Mouse (Mus musculus) brain, adult 2 months (tissue): ENCODE measurements around the gene Ugt1a6b.
"Not testable (repeated sequence)": the region's sequence is repeated elsewhere in the genome, so short reads cannot be mapped to it uniquely, and the experiment has no call there.

Source experiments
- DNase-seq: peaks from one replicate; pipeline ENCODE4 v3.0.0; 2011; ENCODE audit warnings: low read depth, low spot score

The Ugt1a6b gene

DNA sequence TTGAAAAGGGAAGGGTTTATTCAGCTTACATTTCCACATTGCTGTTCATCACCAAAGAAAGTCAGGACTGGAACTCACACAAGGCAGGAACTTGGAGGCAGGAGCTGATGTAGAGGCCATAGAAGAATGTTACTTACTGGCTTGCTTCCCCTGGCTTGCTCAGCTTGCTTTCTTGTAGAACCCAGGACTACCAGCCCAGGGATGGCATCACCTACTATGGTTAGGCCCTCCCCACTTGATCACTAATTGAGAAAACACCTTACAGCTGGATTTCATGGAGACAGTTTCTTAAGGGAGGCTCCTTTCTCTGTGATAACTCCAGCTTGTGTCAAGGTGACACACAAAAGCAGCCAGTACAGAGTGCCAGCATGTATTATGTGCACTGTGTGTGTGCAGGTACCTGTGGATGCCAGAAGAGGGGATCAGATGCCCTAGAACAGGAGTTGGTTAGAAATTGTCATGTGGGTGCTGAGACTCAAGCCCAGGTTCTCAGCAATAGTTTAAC is 120.0 kb downstream of the Ugt1a6b start:
- not testable (repeated sequence) for DNase-seq

DNA sequence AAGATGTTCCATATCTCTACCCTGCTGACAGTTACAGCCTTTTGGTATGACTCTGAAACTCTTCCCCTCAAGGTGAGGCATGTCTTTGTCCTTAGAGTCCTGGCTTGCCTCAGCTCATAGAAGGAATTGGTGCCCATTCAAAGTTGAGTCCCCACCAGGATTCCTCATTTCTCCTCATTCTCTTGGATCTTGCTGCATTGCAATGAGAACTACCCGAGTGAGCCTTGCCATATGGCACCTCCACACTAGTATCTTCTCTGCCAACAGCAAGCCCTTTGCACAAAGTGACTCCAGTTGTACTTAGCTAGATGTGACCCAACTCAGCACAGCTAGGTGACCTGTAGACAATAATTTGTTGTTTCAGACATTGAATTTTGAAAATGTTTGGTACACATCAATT is 120.5 kb downstream of the Ugt1a6b start:
- peak; percentile 24 for DNase-seq

DNA sequence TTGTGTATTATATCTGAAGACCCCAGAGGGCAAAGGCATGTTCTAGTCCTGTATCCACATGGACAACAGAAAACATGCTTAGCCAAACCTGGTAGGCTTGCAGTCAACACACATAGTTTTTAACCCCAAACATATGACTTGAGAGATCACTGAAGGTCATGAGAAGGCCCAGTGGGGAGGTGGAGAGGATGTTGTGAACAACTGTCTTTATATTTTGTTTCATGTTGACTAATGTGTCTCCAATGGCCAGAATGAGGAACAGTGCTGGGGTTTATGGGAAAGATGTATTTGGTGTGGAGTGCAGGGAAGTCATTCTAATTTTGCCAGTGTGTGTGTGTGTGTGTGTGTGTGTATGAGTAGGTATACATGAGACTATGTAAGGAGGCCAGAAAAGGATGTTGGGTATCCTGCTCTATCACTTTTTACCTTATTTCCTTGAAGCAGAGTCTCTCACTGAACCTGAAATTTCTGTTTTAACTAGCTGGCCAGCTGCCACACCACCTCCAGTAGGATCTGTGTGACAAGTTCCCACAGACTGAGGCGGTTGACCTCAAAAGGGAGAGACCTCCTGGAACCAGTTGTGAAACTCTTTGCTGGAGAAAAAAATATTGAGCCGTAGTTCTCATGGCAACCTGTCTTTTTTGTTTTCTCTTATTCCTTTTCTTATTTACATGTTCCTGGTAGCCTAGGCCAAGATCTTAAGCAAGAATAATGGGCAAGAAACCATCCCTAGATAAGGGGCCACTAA is 121.2 kb downstream of the Ugt1a6b start:
- DNase-seq: peak; percentile 16

DNA sequence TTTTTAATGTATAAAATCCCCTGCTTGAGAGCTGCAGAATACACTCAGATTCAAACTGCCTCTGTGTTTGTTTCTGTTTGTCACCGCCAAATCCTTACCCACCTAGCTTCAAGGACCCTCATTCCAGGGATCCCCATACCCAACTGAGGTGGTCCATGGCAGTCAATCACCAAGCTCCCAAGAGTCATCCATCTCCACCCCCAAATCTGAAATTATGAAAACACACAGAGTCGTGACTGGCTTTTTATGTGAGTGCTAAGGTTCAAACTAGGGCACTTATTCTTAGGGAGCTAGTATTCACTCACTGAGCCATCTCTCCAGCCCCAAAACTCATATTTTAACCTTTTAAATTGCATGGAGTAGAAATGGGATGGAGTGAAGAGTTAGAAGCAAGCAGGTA is 122.2 kb downstream of the Ugt1a6b start:
- DNase-seq: not testable (repeated sequence)

DNA sequence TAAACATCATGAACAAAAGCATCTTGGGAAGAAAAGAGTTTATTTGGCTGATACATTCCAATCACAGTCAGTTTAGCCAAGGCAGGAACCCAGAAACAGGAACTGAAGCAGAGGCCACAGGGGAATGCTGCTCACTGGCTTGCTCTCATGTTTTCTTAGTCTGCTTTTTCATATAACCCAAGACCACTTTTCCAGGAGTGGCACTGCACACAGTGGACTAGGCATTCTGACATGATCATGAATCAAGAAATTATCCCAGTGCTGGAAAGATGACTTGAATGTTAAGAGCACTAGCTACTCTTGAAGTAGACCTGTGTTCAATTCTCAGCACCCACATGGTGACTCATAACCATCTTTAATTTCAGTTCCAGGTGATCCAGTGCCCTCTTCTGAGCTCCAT is 122.7 kb downstream of the Ugt1a6b start:
- no peak for DNase-seq

DNA sequence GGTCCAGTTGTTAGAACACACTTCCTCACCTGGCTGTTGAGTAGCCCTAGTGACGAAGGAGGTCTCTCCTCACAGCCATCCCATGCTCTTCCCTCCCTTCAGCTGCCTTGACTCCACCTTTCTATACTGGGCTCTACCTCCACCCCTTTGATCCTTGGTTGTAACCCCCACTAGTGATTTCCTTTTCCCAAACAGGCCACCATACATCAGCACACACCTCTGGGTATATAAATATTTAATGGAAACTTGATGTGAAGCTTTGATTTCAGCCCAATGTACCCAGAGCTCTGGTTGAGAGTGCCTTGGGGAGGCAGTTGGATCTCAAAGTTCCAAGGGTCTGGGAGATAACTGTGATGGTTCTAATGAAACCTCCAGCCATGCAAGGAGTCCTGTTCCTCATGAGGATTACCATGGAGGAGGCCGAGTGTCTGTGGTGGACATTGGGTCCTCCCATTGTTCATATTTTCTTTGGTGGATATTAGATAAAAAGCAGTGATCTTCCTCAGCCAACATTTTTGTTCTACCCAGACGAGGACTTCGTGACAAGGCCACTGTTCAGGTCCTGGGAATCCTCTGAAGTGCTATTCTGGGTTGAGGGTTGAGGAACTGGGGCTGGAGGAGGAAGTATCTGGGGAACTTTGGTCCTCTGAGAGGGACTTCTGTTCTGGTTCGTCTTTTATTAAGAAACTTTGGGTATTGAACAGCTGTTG is 123.8 kb downstream of the Ugt1a6b start, which contains the start of gene Mroh2a:
Gene Mroh2a, plus strand, starts transcription at position 317 of the 710 bp plus-strand sequence.
- peak; percentile 40 for DNase-seq

DNA sequence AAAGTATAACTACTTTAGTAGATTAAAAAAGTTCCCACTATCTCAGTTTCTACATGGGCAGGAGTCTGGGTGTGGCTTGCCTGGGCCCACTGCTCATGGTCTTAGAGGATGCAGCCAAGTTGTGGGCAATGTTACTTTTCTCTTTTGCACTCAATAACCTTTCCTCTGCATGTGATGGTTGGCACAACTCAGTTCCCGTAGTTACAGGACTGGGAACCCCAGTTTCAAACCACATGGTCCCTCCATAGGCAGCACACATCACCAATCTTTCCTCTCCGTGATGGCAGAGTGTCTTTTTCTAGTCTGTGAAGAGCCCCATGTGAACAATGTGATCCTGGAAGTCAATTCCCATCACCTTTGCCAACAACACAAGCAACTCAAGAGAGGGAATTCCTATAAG is 124.4 kb downstream of the Ugt1a6b start:
- no peak for DNase-seq

DNA sequence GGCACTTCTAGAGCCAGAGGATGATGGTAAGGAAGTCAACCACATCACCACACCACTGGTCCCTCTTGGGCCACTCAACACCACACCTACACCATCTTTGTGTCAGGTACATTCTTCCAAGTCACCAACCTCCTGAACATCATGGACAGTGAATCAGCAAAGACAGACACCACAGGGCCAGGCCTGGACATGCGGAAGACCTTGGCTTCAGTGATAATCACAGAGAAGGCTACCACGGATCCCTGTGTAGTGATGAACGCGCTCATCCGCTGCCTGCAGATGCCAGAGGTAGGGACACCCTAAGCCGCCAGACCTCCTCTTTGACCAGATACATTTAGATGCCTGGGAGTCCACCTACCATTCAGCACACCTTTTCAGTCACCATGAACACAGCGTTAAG is 125.1 kb downstream of the Ugt1a6b start:
- DNase-seq: no peak

DNA sequence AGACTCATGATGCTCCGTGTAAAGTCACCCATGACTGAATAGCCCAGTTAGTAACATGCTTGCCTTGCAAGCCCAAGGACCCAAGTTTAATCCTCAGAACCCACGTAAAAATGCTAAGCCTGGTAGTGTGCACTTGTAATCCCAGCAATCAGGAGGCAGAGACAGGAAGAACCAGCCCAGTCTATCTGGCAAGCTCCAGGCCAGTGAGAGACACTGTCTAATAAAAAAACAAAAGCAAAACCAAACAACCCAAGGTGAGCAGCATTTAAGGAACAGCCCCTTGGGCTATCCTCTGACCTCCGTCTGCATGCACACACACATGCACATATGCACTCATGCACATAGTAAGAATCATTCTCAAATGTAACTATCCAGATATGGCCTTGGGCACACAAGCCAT is 126.5 kb downstream of the Ugt1a6b start:
- no peak for DNase-seq

DNA sequence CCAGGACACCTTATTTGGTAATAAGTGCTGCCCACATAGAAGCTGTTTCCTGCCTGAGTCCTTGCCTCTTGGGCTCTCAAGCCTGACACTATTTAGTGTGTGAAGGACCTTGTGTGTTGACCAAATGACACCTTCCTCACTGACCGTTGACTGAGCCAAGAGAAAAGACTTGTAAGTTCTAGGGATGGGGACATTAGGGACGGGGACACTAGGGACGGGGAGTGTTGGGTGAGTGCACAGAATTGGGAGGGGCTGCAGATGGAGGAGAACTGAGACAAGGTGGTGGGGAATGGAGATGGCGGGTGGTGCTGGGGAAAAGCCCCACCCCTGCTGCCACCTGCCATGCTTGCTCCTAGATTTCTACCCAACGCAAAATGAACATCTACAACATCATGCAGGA is 126.9 kb downstream of the Ugt1a6b start:
- no peak for DNase-seq

DNA sequence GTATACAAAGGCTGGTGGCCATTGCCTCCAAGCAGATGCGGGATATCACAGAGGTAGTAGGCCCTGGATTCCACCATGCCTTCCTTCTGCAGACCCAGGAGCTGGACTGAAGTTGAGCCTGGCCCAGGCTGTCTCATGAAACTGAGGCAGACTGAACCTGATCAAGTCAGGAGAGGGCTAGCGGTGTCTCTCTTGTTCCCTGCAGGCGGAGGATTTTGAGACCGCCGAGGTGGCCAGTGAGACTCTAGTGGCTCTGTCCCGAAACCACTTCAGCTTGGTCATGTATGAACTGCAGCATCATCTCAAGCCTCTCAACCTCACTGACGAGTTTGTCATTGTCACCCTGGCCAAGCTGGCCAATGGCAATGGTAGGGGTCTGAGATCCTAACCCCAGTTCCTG is 127.4 kb downstream of the Ugt1a6b start:
- DNase-seq: no peak

DNA sequence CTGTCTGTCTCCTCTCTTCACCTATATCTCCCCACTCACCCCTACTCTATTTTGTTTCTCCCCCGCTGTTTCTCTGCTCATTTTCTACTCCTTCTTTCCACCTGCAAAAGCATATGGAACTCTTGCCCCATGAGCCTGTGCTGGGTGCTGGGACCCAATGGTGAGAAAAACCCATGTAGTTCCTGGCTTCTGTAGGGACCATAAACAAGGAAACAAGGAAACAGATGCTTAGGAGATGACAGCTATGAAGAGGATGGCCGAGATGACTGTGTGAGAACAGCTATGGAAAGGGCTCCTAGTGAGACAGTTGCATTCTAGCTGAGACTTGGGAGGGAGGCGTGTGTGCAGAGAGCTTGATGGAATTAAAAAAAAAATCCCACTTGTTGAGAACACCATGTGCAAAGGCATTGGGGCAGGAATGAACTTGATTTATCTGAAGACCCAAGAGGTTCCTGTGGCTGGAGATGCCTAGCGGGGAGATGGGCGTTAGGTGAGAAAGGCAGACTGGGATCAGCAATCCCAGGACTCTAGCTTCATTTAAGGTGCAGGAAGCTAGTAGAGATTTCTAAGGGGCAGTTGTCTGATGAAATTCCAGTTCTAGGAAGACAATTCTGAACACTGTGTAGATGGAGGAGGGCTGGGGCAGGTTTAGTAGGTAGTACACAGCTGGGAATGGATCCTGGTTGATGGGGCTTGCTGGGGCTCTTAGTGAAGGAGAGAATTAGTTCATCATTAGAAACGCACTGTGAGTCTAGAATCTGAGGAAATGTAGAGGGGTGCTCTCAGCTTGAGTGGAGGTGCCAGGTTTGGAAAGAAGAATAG is 128.1 kb downstream of the Ugt1a6b start:
- no peak for DNase-seq

DNA sequence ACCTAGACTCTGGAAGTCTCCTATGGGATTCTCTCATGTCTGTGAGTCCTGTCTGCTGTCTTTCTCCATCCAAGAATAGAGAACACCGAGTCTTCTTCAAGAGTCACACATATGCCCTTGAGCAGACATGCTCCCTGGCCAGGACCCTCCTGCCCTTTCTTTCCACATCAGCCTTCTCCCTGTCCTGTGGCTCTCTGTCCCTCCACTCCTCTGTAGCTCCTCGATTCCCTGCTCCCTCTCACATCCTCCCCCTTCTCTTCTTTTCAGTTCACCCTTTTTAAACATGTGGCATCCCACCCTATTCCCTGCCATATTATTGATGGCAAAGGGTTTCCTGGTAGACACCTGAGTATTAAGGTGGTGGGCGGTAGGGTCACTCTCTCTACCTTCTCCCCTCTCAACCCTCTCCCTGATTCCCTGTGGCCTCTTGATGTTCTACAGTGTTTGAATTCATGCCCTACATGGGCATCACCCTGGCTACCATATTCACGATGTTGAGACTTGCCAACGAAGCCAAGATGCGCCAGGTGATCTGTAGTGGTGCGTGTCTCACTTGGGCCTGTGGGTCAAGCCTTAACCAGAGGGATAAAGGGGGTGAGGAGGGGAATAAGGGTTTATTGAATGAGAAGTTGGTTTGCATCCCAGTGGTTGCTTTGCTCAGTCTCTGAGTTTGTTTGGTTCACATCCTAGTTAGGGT is 128.9 kb downstream of the Ugt1a6b start:
- no peak for DNase-seq

DNA sequence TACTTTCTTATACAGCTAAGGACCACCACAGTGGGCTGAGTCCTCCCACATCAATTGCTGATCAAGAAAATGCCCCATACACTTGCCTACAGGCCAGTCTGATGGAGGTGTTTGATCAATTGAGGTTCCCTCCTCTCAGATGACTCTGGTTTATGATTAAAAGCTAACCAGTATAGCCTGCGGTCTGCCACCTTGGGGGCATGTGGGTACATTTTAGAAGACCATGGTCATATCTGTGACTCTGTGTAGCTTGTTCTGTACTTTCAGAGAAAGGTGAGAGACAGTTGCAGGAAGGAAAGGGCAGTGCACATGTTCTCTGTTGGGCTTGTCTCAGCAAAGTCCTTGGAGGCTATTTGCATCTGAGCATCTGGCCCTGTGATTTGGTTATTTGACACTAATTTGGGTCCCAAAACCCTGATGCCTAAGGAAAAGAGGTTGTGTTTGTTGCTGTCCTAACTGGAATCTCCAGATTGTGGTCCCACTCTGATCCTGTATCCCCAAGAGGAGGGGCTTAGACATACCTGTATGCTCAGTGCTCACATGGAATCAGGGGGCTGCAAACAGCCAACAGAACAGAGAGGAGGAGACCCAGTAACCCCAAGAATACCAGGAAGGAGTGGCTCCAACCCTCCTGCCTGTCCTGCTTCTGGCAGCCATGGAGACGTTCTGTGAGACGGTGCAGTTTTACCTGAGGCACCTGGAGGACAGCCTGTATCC is 129.8 kb downstream of the Ugt1a6b start:
- DNase-seq: no peak

DNA sequence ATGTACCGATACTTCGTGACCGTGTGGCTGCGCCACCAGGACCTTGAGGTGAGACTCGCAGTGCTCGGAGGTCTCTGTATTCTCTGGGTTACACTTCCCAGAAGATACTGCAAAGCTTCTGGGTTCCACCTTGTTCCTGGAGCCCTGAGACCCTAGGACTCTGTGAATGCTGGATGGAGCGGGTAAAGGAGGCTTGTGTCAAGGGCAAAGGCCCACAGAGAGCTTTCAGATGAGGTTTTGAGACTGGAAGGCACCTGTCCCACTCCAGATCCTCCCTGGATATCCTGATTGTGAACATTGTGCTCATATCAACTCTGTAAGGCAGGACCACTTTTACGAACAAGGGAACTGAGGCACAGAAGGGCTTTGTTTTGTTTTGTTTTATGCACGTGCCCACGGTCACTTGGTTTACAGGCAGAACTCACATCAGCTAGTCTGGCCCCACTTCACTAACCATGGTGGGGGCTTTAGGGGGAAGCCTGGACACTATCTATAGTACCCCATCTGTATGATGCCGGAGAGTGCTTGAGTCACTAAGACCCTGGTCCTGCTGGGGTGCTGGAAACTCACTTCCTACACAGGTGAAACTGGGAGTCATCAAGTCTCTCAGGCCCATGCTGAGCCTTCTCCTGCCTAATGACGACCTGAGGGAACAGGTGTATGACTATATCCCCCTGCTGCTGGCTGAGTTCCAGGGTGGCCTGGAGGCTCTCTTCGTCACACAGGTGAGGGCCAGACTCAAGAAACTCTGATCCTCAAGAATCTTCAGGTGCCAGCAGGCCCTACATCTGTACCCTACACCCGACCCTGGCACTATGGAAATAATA is 130.6 kb downstream of the Ugt1a6b start:
- no peak for DNase-seq

DNA sequence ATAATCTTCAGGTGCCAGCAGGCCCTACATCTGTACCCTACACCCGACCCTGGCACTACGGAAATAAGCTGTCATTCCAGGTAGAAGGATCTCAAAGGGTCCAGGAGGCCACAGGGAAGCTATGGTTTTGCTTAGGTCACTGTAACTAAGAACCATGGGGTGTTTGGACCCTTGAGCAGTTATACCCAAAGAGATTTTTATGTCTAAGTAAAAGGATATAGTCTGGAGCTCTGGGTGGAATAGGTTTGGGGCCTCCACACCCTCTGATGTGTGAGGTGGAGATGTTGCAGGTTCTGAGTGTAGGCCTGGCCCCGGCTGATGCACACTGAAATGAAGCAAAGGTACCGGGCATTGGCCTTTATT is 131.2 kb downstream of the Ugt1a6b start:
- no peak for DNase-seq

DNA sequence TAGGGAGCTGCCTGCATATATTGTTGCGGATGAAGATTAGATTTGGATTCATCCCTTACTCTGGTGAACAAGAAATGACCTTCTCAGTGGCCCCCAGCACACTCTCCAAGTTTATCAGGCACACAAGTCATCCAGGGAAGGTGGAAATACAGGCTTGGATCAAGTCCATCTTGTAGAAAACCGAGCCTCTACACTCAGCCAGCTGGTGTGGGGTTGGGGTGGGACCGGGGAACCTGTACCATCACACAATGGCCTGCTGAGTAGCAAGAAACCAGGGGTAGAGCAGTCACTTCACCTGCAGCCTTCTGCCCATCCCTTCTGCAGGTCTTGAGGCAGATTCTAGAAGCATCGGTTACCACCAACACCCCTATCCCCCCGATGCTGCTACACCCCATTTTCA is 131.6 kb downstream of the Ugt1a6b start:
- no peak for DNase-seq

DNA sequence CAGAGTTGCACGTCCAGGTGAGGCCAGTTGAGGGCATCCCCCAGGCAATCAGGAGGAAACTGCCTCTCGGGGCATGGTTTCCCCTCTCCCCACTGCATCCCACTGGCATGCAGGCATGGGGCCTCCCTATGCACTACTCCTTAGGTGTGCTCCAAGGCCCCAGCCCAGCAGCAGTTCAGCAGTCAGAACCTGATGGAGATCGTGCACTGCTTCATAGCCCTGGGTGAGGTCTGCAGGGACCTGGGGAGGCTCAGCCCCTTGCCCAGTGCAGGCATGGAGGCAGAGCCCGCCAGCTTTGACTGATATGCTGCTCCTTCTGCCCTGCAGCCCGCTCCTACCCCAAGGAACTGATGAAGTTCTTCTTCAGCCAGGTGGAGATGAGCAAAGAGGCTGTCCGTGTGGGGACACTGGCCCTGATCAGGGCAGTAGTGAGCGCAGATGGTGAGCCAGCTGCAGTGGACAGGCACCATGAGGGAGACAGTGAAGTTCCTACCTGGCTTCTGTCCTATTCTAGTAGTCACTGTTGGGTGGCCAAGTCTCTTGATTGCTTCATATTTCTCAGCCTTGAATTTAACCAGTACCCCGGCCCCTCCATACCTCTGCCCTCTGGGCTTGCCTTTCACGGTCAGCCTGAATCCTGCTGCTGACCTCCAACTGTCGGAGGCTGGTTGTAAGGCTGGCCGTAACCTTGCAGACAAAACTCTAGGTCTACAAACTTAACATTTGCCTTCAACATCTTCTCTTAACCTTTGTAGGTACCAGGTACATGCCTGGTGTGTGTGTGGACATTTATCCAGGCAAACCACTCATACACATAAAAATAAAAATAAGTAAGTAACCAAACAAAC is 132.2 kb downstream of the Ugt1a6b start:
- DNase-seq: no peak

DNA sequence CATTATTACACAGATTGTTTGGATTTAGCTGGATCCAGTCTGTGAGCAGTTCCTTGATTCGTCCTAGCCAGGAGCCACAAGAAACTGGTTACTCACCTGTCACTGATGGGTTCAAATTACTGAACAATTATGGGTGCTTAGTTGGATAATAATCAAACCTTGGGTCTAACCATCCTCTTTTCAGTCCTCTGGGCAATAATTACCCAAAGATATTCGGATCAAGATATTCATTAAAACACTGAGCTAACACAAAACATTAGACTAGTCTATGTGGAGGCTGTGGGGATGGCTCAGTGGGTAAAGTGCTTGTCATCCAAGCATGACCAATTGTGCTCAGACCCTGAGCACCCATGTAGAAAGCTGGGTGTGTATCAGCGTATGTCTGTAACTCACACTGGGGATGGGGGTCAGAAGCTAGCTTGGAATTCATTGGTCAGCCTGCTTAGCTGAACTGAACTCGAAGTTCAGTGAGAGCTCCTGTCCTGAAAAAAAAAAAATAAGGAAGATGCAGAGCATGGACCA is 132.9 kb downstream of the Ugt1a6b start:
- DNase-seq: no peak
